Mouse (Mus musculus) cerebellum, postnatal 4 days (tissue): ENCODE data around the gene Ush1g.
A peak's percentile ranks its signal among the peaks of the same experiment; 100 is the strongest.

Experiments
- DNase-seq, 2 experiments: peaks; one replicate each; pipeline ENCODE4 v3.0.0; 2022; ENCODE audit warnings: low spot score in 2 of 2, mixed read lengths in 1 of 2

Gene Ush1g

GRCm38 (mm10) chr11:115270148-115270861 lies 51.5 kb downstream of the Ush1g start:
- DNase-seq = peak; percentile 76 to 88

DNA sequence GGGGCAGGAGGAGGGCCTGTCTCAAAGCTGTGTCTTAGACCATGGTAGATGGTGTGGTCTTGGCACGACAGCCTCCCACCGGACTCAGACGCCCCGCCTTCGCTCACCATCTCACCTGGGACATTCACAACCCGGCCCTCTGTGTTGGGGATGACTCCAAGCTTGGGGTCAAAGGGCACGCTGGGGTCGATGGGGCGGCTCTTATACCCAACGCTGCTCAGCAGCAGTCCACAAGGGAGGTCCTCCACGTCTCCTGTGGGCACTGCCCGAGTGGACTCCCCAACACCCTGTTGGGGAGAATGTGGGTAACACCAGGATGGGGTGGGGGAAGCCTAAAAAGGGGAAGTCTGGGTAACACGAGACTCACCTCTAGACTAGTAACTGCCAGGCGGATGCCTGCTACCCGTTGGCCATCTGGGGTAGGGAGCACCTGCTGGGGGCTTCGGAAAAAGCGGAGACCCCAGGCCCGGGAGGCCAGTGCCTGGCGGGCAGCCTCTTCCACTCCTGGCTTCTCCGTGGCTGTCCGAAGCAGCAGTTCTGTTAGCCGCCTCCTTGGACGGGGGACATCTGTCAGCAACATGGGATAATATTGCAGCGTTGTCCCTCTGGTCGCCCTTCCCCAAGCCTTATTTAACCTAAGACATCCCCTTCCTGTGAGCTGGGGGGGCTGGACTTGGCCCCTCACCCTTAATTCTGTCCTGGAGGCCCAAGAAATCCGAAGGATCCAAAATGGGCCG lies 52.3 kb downstream of the Ush1g start:
- DNase-seq = no peak

DNA sequence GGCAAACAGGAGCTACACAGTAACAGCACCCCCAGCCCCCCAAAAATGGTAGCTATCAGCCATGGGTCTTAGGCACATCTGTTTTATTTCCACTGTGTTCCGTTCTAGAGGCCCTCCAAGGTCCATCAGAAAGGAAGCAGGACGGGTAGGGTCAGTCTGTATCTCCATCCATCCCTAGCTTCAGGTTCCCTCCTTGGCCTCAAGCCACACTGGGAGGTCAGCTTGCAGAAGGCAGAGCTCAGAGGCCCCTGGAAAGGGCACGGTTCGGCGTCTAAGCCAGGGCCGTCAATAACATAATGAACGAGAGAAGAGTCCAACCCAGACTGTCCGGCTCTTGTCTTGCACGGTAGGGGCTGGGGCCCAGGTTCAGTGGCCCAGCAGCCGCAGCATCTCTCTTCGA lies 53.9 kb downstream of the Ush1g start:
- DNase-seq = no peak

DNA sequence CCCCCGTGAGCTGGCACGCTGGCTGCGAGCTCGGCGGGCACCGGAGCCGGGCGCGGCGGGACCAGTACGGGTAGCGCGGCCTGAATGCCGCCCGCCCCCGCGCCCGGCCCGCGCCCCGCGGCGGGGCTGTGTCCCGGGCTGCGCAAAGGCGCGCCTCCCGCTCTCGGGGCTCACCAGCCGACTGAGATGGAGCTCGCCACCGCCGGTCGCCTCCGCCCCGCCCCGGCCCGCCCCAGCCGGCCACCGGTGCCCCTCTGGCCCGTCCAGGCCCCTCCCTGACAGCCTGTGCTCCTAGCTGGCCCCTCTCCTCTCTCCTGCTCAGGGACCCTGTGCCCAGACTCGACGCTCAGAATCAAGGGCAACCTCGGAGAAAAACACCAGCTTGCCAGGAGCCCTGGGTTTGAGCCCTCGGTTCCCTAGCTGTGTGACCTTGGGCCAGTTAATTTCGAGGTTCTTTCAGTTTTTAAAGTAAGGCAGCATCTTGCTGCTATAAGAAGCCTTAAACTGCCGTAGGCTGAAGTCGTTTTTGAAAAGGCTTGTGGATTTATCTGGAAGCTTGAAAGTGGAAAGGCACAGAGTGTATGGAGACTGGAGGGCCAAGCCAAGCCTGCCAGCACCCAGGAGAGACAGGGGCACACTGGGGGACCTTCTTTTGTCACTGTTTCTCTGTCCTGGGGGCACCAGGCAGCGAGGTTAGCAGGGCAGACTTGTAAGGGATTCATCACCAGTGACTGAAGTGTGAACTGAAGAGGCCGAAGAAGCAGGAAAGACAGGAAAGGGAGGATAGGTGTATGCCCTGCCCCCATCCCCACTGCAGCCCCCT lies 54.6 kb downstream of the Ush1g start, which contains the start of gene Grin2c:
Gene Grin2c, minus strand, starts transcription at position 183 of the 823 bp plus-strand sequence.
- no peak for DNase-seq

GRCm38 (mm10) chr11:115266400-115266778 lies 55.5 kb downstream of the Ush1g start:
- no peak for DNase-seq

GRCm38 (mm10) chr11:115265771-115266399 lies 56.0 kb downstream of the Ush1g start:
- DNase-seq = no peak
